Mouse (Mus musculus): ENCODE results near the gene Cox4i2.

Gene Cox4i2

GRCm38 (mm10) chr2:152767618-152768271 lies 13.8 kb downstream of the Cox4i2 start:
- DNase-seq (ENCODE audit: low spot score in 2 of 2) = peak; percentile 24 to 49

DNA sequence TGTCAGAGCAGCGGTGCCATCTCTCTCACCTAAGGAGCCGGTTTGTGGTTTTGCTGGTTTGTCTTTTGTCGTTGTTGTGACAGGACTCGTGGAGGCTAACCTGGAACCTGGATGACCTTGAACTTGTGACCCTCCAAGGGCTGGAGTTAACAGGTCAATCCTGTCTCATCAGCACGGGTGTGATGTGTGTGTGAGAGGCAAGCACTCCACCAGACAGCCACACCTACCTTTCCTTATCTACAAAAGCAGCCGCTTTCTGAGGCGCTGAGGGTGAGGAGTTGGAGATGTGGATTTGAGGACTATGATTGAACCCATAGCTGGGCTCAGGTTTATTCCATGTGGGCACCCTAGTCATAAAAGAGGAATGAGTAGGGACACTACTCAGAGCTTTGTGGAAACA lies 15.7 kb downstream of the Cox4i2 start:
- DNase-seq (ENCODE audit: low spot score in 2 of 2) = no peak

DNA sequence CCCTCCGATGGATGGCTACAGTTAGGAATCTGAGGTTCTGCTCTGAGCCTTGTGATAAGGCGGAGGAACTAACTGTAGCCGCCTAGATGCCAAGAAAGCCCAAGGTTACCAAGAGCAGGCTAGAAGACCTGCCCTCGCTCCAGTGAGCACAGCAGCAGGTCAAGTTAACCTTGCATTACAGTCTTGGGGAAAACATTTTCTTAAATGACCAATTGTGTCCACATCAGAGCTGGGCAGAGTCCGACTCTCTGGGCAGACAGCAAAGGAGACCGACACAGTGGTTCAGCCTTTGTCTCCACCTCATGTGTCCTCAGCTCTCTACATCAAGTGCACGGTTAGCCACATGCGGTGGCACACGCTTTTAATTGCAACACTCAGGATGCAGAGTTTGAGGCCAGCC lies 17.6 kb downstream of the Cox4i2 start:
- no peak for DNase-seq (ENCODE audit: low spot score in 2 of 2)

- no peak for DNase-seq (ENCODE audit: low spot score in 2 of 2)
Observed at GRCm38 (mm10) chr2:152772231-152772630, 18.3 kb downstream of the Cox4i2 start.

DNA sequence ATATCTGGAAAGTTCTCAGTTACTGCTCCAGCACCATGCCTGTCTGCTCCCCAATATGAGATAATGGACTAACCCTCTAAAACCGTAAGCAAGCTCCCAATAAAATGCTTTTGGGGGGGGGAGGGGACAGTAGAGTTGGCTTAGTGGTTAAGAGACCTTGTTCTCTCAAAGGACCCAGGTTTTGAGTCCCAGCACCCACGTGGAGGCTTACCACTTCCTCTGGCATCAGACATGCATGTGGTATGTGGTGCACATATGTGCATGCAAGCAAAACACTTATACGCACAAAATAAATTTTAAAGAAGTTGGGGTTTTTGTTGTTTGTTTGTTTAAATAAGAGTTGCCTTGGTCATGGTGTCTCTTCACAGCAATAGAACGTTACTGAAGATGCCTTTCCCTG lies 21.4 kb downstream of the Cox4i2 start:
- no peak for DNase-seq (ENCODE audit: low spot score in 2 of 2)

DNA sequence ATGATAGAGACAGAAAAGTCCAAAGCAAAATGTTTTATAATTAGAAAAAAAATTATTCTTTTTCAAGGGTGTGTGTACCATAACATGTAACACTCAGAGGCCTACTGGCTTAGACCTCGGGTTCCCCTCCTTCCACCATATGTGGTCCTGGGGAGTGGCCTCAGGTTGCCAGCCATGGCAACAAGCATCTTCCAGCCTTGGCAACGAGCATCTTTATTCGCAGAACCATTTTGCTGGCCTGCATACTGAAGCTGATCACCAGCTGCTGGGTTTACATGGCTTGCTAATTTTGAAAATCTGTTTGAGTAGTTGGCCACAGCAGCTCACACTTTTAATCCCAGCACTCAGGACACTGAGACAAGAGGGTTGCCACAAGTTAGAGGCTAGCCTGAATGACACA lies 22.0 kb downstream of the Cox4i2 start:
- DNase-seq (ENCODE audit: low spot score in 2 of 2) = no peak

- DNase-seq (ENCODE audit: low spot score in 2 of 2) = no peak
Observed at GRCm38 (mm10) chr2:152776435-152776834, 22.5 kb downstream of the Cox4i2 start.

GRCm38 (mm10) chr2:152777081-152777480 lies 23.1 kb downstream of the Cox4i2 start:
- DNase-seq (ENCODE audit: low spot score in 2 of 2) = no peak

DNA sequence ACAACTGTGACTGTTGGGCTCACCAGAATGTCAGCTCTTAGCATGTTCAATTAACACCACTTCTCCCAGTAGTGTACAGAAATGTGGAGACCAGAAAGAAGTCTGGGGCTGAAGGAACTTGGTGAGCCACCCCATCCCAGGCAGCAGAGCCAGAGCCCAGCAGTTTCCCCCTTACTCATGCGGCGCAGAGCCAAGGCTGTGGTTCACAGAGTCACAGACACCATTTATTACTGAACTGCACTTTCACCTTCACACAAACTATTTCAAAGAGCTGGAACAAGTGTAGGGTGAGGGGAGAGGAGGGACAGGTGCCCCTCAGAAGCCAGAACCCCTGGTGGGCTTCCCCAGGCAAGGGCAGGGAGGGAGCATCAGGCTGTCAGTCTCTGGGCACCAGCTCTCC lies 26.5 kb downstream of the Cox4i2 start:
- DNase-seq (ENCODE audit: low spot score in 2 of 2) = no peak

GRCm38 (mm10) chr2:152781031-152781711 lies 27.2 kb downstream of the Cox4i2 start:
- no peak for DNase-seq (ENCODE audit: low spot score in 2 of 2)

DNA sequence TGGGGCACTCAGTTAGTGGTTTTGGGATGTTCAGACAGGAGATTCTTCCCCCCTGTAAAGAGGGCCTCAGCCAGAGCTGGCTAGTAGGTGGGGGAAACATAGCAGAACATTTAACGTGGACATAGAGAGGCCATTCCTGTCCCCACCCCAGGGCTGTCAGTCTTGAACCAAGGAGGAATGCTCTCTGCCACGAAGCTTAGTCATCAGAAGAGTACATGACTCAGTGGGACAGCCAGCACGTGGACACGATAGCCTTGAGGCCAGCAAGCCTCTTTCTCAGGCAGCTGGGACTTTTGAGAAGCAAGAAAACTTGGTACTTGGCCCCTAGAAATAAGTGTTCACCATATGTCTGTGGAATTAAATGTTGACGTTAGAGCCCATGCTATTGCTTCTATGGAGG lies 28.7 kb downstream of the Cox4i2 start:
- no peak for DNase-seq (ENCODE audit: low spot score in 2 of 2)

- no peak for DNase-seq (ENCODE audit: low spot score in 2 of 2)
Observed at GRCm38 (mm10) chr2:152783241-152783640, 29.3 kb downstream of the Cox4i2 start.

DNA sequence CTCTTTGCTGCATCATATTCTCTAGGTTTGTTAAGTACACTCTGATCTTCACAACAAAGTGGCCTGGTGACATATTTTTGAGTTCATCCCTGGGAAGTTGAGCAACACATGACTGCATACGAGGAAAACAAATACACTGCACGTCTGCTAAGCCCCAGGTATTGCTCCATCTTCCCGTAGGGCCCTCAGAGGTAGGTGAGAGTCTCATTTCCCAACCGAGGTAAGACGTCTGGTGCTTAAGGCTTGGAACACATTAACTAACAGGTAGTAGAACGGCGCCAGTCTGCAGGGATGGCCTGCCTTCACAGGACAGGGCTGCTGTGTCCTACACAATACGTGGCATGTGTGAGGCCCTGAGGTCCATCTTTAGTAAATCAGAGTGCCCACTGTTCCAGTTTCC lies 30.7 kb downstream of the Cox4i2 start:
- no peak for DNase-seq (ENCODE audit: low spot score in 2 of 2)

GRCm38 (mm10) chr2:152785446-152786350 lies 31.7 kb downstream of the Cox4i2 start:
- no peak for DNase-seq (ENCODE audit: low spot score in 2 of 2)

DNA sequence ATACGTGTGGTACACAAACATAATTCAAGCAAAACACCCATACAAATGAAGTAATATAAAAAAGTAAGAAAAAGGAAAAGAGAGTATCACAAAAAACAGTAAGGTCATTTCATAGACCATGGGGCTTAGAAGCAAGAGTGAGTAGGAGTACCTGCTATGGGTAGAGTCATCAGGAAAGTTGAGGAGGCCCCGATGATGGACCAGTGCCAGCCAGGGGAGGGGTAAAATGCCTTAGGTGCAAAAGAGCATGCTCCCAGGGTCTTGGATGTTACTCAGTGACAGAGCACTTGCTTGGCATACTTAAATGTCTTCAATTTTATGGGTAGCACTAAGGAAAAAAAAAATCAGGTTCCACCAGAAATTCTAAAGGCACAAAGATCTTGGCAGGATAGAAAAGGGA lies 33.2 kb downstream of the Cox4i2 start:
- DNase-seq (ENCODE audit: low spot score in 2 of 2) = no peak

- no peak for DNase-seq (ENCODE audit: low spot score in 2 of 2)
Observed at GRCm38 (mm10) chr2:152787543-152787942, 33.6 kb downstream of the Cox4i2 start.

DNA sequence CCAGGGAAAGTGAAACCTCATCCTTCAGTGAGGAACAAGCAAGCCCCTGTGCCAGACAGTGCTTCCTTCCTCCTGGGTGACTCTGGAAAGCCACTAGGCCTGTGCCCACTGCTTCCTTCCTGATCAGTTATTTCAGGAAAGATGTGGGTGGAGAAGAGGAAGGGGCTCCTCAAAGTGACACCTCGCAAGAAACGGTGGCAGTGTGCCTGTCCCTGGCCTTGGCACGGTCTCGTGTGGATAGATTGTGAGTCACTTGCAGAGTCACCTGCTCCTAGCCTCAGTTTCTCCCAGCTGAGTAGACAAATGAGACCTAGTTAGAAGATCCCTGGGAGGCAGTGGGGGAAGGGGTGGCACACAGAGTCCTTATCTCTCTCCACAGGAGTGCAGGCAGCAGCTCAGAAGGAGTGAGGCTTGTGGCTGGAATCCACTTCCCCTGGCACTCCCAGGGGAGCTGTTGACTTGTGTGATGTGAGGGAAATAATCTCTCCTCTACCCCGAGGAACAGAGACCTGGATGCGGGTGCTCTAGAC lies 35.0 kb downstream of the Cox4i2 start:
- DNase-seq (ENCODE audit: low spot score in 2 of 2) = peak; percentile 56 to 61

GRCm38 (mm10) chr2:152789591-152789999 lies 35.6 kb downstream of the Cox4i2 start:
- peak; percentile 53 to 58 for DNase-seq (ENCODE audit: low spot score in 2 of 2)

GRCm38 (mm10) chr2:152792461-152792860 lies 38.5 kb downstream of the Cox4i2 start:
- DNase-seq (ENCODE audit: low spot score in 2 of 2) = no peak

GRCm38 (mm10) chr2:152793381-152793780 lies 39.4 kb downstream of the Cox4i2 start:
- DNase-seq (ENCODE audit: low spot score in 2 of 2) = no peak

DNA sequence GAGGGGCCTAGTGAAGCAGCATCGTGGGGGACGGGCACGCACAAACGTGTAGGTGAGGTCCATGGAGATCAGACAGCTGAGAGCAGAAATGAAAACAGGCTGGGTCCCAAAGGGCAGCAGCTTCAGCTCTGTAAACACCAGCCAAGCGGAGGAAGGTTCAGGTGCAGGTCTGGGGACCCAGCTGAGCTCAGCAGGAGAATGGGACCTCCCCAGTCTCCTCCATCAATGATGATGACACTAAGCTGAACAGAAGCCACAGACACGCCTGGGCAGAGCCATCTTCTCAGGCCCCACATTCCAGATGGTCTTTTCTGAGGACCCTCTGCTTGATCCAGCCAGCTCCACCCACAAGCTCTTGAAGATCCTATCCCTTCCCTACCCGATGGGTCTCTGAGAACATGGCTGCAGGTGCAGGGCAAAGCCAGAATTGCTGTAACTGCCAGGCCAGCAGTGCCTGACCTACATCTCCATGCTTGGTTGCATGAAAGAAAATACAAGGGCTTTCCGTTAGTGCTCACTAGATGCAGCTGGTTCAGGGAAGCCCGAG lies 40.4 kb downstream of the Cox4i2 start:
- DNase-seq (ENCODE audit: low spot score in 2 of 2) = no peak

- no peak for DNase-seq (ENCODE audit: low spot score in 2 of 2)
Observed at GRCm38 (mm10) chr2:152797589-152797988, 43.6 kb downstream of the Cox4i2 start.
